Mouse (Mus musculus): ENCODE measurements around the gene Tubb2a. TPM values are rescaled to one million over a fixed set of nuclear protein-coding genes. Genes with fewer than 3 reads are reported as not detected.

Gene Tubb2a
- polyA plus RNA-seq, 2 experiments, result 170 to 328 TPM

DNA sequence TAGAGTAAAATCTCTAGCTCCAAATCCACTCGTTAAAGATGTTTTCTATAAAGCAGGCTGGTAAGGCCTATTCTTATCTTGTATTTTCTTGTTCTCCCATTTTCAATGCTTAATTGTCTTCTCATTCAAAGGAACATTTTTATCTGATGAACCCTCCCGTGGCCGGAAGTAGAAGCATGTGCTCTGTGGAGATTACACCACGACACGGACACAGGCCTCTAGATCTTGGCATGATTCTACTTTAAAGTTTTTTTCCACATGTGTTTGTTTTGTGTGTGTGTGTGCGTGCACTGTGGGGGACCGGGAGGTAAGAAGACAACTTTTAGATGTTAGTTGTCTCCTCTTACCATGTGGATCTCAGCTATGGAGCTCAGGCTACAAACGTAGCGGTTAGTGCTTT lies 24.1 kb upstream of the Tubb2a start:
- ATAC-seq (ENCODE audit: low FRiP score, low read depth), result no peak
- no peak for TF ChIP-seq POLR2A (IDR thresholded peaks at IDR 0.05; ENCODE audit: borderline replicate concordance, extremely low read depth, insufficient read depth, insufficient read length)
- H3K27ac ChIP-seq (replicated peaks; ENCODE audit: low read depth, low read length), result no peak overlapping the region
- WGBS, result 87% methylated on average over 9 of the region's 9 CpGs
- no peaks in the 10 kb centered on the region for H3K27me3 ChIP-seq (ENCODE audit: control insufficient read depth, insufficient read depth, low read length)
- H3K36me3 ChIP-seq (ENCODE audit: control insufficient read depth, insufficient read depth, low read length), result no peaks in the 10 kb centered on the region
- no peaks in the 10 kb centered on the region for H3K4me1 ChIP-seq (ENCODE audit: control insufficient read depth, insufficient read depth, low read length)
- H3K4me2 ChIP-seq (replicated peaks; ENCODE audit: low read depth, low read length, severe bottlenecking), result no peak overlapping the region
- H3K9me3 ChIP-seq (ENCODE audit: control insufficient read depth, low read length), result peaks cover 3% of the 10 kb centered on the region; the same call in 1 of the 2 replicates
- no peak overlapping the region for H3K9ac ChIP-seq (ENCODE audit: low read depth, low read length, severe bottlenecking)
- no peak overlapping the region for H3K4me3 ChIP-seq (replicated peaks; ENCODE audit: low read length)
- no peak for DNase-seq (ENCODE audit: low spot score)

DNA sequence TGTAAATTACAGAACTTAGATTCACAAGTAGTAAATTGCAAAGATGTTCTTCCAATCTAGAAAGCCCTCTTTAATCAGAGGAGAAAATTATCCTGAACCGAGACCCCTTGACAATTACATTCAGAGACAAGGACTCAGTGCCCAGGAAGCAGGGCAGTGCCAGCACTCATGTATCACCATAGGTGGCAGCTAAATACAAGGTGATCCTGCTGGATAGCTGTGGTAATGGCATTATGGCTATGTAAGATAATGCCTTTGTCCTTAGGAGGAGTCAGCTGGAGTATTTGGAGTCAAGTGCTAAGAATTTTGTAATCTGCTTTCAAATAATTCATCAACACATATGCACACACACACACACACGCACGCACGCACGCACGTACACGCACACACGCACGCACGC lies 23.4 kb upstream of the Tubb2a start:
- 97% methylated on average over 10 of the region's 10 CpGs for WGBS
- DNase-seq (ENCODE audit: low spot score), result no peak
- ATAC-seq (ENCODE audit: low FRiP score, low read depth), result no peak
- Histone ChIP-seq H3K9ac (ENCODE audit: low read depth, low read length, severe bottlenecking) (no peak overlapping the region), H3K36me3 (ENCODE audit: control insufficient read depth, insufficient read depth, low read length) (no peaks in the 10 kb centered on the region), H3K4me3 (replicated peaks; ENCODE audit: low read length) (no peak overlapping the region), H3K27ac (replicated peaks; ENCODE audit: low read depth, low read length) (no peak overlapping the region), H3K4me2 (replicated peaks; ENCODE audit: low read depth, low read length, severe bottlenecking) (no peak overlapping the region), H3K4me1 (ENCODE audit: control insufficient read depth, insufficient read depth, low read length) (no peaks in the 10 kb centered on the region), H3K9me3 (ENCODE audit: control insufficient read depth, low read length) (peaks cover 3% of the 10 kb centered on the region; the same call in 1 of the 2 replicates), H3K27me3 (ENCODE audit: control insufficient read depth, insufficient read depth, low read length) (no peaks in the 10 kb centered on the region)
- no peak for TF ChIP-seq POLR2A (IDR thresholded peaks at IDR 0.05; ENCODE audit: borderline replicate concordance, extremely low read depth, insufficient read depth, insufficient read length)

DNA sequence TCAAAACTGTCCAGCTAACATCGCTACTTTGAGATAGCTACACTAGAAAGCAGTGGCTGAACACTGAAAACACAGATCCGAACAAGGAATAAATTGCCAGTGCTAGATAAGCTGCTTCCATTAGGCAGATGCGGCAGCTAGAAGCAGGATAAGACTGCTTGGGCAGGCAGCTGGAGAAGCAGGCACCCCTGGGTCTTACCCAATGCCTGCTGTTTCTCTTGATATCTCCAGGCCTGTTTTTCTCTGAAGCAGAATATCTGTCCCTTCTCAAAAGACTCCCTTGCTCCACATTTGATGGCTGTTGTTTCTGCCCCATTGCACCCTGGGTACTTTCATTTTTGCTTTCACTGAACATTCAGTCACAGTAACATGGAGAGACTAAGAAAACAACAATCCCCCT lies 22.9 kb upstream of the Tubb2a start:
- Histone ChIP-seq H3K4me1 (ENCODE audit: control insufficient read depth, insufficient read depth, low read length) (no peaks in the 10 kb centered on the region), H3K9me3 (ENCODE audit: control insufficient read depth, low read length) (peaks cover 3% of the 10 kb centered on the region; the same call in 1 of the 2 replicates), H3K27me3 (ENCODE audit: control insufficient read depth, insufficient read depth, low read length) (no peaks in the 10 kb centered on the region), H3K36me3 (ENCODE audit: control insufficient read depth, insufficient read depth, low read length) (no peaks in the 10 kb centered on the region), H3K9ac (ENCODE audit: low read depth, low read length, severe bottlenecking) (no peak overlapping the region), H3K4me2 (replicated peaks; ENCODE audit: low read depth, low read length, severe bottlenecking) (no peak overlapping the region), H3K27ac (replicated peaks; ENCODE audit: low read depth, low read length) (no peak overlapping the region), H3K4me3 (replicated peaks; ENCODE audit: low read length) (no peak overlapping the region)
- no peak for TF ChIP-seq POLR2A (IDR thresholded peaks at IDR 0.05; ENCODE audit: borderline replicate concordance, extremely low read depth, insufficient read depth, insufficient read length)
- DNase-seq (ENCODE audit: low spot score) (no peak), ATAC-seq (ENCODE audit: low FRiP score, low read depth) (no peak)
- WGBS, result 81% methylated on average over 3 of the region's 3 CpGs

DNA sequence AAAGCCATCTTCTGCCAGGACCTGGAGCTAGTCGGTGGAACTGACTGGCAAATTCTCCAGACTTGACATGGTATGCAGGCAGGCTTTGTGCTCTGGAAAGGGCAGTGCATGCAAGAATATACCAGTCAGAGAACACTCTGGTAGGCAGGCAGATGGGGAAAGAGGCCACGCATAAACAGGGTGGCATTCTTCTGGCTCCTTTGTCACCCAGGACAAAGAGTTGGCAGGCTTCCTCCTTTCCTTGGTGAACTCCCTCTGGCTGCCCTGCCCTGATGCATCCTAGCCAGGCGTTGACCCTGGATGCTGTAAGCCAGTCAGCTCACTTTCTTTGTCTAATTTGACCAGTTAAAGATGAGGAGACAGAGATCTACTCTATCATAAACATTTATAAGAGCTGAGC lies 19.3 kb upstream of the Tubb2a start:
- Histone ChIP-seq H3K27me3 (ENCODE audit: control insufficient read depth, insufficient read depth, low read length) (no peaks in the 10 kb centered on the region), H3K27ac (replicated peaks; ENCODE audit: low read depth, low read length) (no peak overlapping the region), H3K9ac (ENCODE audit: low read depth, low read length, severe bottlenecking) (no peak overlapping the region), H3K4me1 (ENCODE audit: control insufficient read depth, insufficient read depth, low read length) (no peaks in the 10 kb centered on the region), H3K4me2 (replicated peaks; ENCODE audit: low read depth, low read length, severe bottlenecking) (no peak overlapping the region), H3K36me3 (ENCODE audit: control insufficient read depth, insufficient read depth, low read length) (no peaks in the 10 kb centered on the region), H3K9me3 (ENCODE audit: control insufficient read depth, low read length) (peaks cover 3% of the 10 kb centered on the region; the same call in 1 of the 2 replicates), H3K4me3 (replicated peaks; ENCODE audit: low read length) (no peak overlapping the region)
- ATAC-seq (ENCODE audit: low FRiP score, low read depth) (no peak), DNase-seq (ENCODE audit: low spot score) (no peak)
- 86% methylated on average over 3 of the region's 3 CpGs for WGBS
- TF ChIP-seq POLR2A (IDR thresholded peaks at IDR 0.05; ENCODE audit: borderline replicate concordance, extremely low read depth, insufficient read depth, insufficient read length), result no peak

DNA sequence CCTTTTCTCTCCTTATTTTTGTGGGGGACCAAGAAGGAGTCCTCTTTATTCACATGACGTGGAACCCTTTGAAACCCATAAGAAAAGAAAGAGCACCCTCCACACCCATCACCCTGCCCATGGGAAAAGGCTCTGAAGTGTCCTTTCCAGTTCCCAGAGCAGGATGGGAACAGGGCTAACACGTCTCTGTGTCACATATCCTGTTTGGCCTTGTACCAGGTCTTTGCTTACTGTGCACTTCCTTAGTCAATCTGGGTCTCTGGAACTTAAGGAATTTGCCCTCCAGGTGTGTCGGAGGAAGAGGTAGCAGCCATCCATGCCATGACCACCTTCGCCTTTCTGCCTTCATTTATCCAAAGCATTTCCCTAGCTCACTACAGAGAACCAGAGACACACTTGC lies 18.6 kb upstream of the Tubb2a start:
- no peak for DNase-seq (ENCODE audit: low spot score)
- WGBS, result 56% methylated on average over 4 of the region's 4 CpGs
- H3K4me3 ChIP-seq (replicated peaks; ENCODE audit: low read length), result no peak overlapping the region
- H3K9ac ChIP-seq (ENCODE audit: low read depth, low read length, severe bottlenecking), result no peak overlapping the region
- H3K36me3 ChIP-seq (ENCODE audit: control insufficient read depth, insufficient read depth, low read length), result no peaks in the 10 kb centered on the region
- ATAC-seq (ENCODE audit: low FRiP score, low read depth), result no peak
- H3K27me3 ChIP-seq (ENCODE audit: control insufficient read depth, insufficient read depth, low read length), result no peaks in the 10 kb centered on the region
- H3K4me2 ChIP-seq (replicated peaks; ENCODE audit: low read depth, low read length, severe bottlenecking), result no peak overlapping the region
- H3K4me1 ChIP-seq (ENCODE audit: control insufficient read depth, insufficient read depth, low read length), result no peaks in the 10 kb centered on the region
- H3K27ac ChIP-seq (replicated peaks; ENCODE audit: low read depth, low read length), result no peak overlapping the region
- TF ChIP-seq POLR2A (IDR thresholded peaks at IDR 0.05; ENCODE audit: borderline replicate concordance, extremely low read depth, insufficient read depth, insufficient read length), result no peak
- H3K9me3 ChIP-seq (ENCODE audit: control insufficient read depth, low read length), result peaks cover 3% of the 10 kb centered on the region; the same call in 1 of the 2 replicates
